Mouse (Mus musculus) cerebellum, adult 11-12 months (tissue): ENCODE results near the gene Fyb.

Experiments used
- DNase-seq: peaks from one replicate; pipeline ENCODE4 v3.0.0; 2022

Gene Fyb

GRCm38 (mm10) chr15:6522653-6523167 lies at the start of gene Fyb:
Fyb (plus strand) TSS chr15:6522853.
- DNase-seq, result no peak

DNA sequence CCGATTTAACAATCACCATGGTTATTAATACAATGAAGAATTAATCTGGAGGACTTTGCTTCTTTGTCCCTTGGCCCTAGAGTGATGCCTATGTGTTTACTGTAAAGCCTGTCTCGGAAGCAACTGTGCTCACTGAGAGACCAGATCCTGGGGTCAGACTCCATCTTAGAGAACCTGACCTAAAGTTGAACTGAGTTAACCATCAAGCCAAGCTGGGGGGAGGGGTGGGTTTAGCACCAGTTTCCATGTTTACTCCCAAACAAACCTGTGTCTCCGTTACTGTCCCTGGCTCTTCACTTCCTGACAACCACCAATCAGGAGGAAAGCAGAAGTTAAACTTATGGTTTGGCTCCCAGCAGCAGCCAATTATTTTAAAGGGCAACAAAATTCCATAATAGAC lies 39.1 kb upstream of the Fyb start:
- DNase-seq, result no peak

GRCm38 (mm10) chr15:6492386-6492785 lies 30.3 kb upstream of the Fyb start:
- no peak for DNase-seq

GRCm38 (mm10) chr15:6498396-6499070 lies 24.1 kb upstream of the Fyb start:
- no peak for DNase-seq

DNA sequence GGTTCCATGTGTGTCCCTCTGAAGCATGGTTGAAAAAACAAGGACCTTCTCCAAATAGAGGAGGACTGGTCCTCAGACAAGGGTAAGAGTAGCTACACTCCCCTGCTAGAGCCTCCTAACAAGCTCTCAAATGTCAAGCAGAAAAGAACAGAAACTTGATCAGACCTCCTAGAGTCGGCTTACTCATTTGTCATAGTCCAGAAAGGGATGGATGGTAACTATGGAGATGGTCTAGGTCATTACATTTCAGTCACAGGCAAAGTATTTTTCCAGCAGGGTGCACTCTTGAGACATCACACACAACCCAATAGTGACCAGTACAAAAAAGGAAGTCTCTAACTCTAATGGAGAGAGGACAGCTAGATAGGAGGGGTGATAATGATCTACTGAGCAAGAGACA lies 21.9 kb upstream of the Fyb start:
- no peak for DNase-seq

DNA sequence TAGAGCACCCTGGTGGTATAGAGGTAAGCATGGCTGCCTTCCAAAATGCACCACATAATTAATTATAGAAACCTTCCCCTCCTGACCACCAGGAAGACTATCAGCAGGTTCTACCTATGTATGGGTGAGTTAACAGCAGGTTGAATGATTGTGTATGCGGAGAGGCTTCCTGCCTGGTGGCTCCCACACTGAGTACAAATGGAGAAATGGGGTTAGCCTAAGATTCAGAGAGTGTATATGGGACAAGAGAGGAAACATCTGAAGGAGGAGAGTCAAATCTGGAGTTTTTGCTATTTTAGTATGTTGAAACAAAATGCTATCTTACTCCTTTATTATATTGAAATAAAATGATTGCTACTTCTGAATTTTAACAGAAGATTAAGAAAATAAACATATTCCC lies 5.1 kb upstream of the Fyb start:
- no peak for DNase-seq

GRCm38 (mm10) chr15:6519417-6520255 lies 3.0 kb upstream of the Fyb start:
- DNase-seq, result no peak

GRCm38 (mm10) chr15:6520505-6521155 lies 2.0 kb upstream of the Fyb start:
- no peak for DNase-seq

DNA sequence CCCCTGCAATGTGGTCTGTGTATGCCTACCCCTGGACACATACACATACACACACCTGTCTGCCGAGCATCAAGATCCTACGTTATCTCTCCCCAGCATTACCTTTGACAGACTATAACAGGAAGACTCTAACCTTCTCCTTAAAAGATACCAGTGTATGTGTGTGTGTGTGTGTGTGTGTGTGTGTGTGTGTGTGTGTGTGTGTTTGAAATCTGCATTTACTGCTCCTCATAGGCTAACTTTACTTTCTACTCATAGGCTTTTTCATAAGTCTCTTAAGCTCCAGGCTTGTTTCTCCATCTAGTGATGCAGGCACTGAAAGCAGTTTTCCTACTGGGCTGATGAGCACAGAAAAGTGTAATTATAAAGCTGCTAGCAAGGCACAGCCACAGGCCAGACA lies 2.1 kb downstream of the Fyb start:
- no peak for DNase-seq

- no peak for DNase-seq
Observed at GRCm38 (mm10) chr15:6525386-6525785, 2.7 kb downstream of the Fyb start.

DNA sequence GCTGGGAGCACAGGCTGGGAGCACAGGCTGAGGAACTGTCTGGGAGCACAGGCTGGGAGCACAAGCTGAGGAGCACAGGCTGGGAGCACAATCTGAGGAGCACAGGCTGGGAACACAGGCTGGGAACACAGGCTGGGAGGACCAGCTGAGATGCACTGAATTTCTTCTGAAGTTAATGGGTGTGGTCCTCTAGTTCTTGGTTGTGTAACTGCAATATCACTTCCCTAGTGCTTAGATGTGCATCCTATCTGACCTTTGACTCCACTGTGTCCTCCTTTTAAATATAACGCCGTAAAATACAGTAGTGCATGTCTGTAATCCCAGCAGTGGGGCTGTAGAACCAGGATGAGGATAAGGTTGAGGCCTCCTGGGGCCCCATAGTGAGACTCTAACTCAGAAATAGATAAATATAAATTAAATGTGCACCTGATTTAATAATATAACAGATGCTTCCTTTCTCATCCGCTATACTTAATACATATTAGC lies 11.2 kb downstream of the Fyb start:
- DNase-seq, result no peak

DNA sequence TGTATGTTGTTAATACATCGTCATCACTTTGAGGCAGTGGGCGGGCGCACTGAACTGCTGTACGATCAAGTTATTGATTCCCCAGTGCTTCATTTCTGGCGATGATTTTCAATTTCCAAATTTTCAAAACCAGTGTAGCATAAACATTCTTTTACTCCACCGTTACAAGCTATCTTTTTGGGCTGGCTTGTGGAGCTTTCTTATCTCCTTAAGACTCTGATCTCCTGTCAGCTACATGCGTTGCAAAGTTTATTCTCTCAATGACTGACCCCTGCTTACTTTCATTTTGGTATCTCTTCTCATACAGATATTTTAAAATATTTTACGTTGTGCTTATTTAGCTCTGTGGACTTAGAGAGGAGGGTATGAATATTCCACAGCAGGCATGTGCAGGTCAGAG lies 11.9 kb downstream of the Fyb start:
- no peak for DNase-seq

DNA sequence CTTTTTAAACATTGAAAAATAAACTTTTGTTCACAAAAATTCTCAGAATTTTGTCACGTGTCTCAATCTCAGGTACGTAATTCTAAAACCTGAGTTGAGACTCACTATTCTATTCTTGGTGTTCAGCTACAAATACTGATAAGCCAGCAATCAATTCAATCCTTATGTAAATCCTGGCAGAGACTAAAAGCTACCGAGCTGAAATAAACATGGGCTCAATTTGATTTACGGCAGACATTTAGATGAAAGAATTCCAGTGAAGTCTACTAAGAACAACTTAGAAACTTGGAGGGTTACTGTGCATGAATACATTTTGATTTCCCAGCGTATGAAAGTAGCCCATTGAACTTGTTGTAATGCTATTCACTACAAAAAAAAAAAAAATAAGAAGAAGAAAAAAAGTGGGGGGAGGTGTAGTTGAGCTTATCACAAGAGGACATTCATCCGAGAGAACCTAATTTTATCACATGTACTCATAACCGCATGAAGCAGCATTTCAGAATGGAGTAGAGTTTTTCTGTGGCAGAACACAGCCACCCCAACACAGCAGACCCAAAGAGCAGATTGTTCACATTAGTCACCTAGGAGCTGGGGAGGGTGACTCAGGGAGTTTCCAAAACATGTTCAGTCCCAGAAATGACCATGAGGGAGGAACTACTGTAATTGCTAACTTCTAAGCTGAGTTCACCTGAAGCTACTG lies 17.1 kb downstream of the Fyb start:
- no peak for DNase-seq

- DNase-seq, result no peak
Observed at GRCm38 (mm10) chr15:6548911-6549310, 26.3 kb downstream of the Fyb start.

DNA sequence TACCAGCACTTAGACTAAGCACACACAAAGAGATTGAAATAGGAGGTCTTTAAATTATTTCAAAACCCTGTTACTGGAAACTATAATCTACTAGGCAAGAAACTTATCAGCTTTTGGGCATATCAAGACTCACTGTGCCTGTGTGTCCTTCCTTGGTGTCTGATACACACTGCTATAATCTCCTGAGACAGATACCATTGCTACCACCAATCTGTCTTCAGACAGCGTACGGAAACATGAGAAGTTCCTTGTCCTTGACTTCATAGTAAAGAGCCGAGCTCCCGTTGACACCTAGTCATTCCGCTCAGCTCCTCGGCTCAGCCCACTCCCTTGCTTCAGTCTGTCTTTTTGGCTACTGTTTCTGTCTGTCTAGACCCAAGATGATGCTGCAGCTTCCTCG lies 29.2 kb downstream of the Fyb start:
- no peak for DNase-seq

DNA sequence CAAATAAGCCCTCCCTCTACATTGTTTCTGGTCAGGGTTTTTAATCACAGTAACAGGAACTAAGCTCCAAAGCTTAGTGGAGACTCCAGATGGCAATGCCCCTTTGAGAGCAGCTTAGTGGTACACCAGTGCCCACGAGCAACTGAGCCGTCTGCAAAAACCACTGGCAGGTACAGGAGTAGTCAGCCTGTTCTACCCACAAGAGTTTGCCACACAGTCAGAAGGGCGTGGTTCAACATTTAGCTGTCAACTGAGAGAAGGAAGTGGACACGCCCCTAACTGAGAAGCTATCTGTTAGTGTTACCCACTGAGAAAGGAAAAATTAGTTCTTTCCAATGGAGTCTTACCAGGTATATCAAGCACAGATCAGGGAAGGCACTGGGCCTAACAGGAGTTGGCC lies 32.1 kb downstream of the Fyb start:
- no peak for DNase-seq

GRCm38 (mm10) chr15:6555536-6555935 lies 32.9 kb downstream of the Fyb start:
- peak; percentile 8 for DNase-seq

DNA sequence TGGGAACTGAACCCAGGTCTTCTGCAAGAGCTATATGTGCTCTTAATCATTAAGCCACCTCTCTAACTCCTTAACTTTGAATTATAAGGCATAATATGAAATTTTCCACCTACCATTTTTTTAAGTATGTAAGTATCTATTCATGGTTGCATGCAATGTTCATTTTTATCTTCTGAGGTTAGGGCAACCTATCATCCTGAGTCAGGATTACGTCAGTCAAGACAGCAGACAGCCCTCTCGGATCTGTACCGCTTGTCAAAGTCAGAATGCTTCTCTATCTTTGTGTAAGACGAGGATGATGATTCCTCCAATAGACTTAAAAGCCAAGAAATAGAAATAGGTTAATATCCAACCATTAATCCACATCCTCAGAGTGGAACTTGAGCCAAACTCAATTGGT lies 33.6 kb downstream of the Fyb start:
- no peak for DNase-seq

DNA sequence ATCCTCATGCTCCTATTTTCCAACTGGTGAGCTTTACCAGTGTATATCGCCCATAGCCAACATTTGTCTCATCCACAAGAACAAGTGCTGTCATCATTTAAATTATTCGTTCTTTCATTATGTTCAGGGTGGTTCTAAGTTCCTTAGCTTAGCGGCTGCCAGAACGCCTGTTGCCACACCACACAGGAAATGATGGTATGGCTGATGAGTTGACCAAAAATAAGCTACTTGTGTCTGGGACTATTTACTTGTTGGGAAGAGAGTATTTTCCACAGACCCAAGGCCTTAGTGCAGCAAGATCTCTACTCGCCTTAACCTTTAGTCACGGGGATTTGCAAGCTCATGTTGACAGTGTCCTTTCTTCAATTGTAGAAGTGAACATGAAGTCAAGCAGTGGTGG lies 34.3 kb downstream of the Fyb start:
- no peak for DNase-seq

GRCm38 (mm10) chr15:6557552-6557951 lies 34.9 kb downstream of the Fyb start:
- DNase-seq, result no peak

DNA sequence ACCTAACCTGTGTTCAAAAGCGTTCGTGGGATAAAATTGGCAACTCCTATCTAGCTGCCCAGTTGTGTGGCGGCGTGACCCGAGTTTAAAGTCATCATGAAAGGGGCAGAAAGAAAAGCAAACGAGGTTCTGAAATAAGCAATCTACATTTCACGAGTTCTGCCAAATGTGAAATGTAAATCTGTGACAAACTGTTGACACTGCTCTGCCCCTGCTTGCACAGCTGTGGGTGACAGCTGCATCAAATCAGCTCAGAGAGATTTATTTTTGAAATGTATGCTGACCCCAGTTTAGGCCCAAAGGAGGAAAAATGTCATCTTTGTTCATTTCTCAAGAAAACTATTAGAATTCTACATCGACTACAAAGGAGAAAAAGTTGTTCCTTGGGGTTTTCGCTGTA lies 36.5 kb downstream of the Fyb start:
- no peak for DNase-seq

- DNase-seq, result no peak
Observed at GRCm38 (mm10) chr15:6560696-6561095, 38.0 kb downstream of the Fyb start.

GRCm38 (mm10) chr15:6562161-6562560 lies 39.5 kb downstream of the Fyb start:
- no peak for DNase-seq
